Mouse (Mus musculus) liver, postnatal 0 days (tissue): Measurements from ENCODE around the gene Pef1.

Source experiments
- CTCF ChIP-seq: sonication (generic); IDR thresholded peaks from 2 replicates; pipeline ENCODE4 v1.5.1; 2016; ENCODE audit warnings: antibody characterized with exemption, low read depth
- EP300 ChIP-seq: IDR thresholded peaks from 2 replicates; pipeline ENCODE4 v1.6.1; 2016; ENCODE audit warnings: antibody characterized with exemption, low read depth, mild to moderate bottlenecking

GRCm38 (mm10) chr4:130128907-130129306 lies 26.5 kb downstream of the Pef1 start:
- TF ChIP-seq EP300 (no peak), CTCF (no peak)
